Mouse (Mus musculus) retina, postnatal 1 day (tissue): ENCODE measurements at regions not wholly inside any gene's neighbourhood (a gene's known extent, or its start where the extent isn't known, plus 50 kb on each side); places are given as distances from the start of the nearest gene placed in this dataset.

Experiments
- DNase-seq: peaks from one replicate; pipeline ENCODE4 v3.0.0-alpha.2; 2012

DNA sequence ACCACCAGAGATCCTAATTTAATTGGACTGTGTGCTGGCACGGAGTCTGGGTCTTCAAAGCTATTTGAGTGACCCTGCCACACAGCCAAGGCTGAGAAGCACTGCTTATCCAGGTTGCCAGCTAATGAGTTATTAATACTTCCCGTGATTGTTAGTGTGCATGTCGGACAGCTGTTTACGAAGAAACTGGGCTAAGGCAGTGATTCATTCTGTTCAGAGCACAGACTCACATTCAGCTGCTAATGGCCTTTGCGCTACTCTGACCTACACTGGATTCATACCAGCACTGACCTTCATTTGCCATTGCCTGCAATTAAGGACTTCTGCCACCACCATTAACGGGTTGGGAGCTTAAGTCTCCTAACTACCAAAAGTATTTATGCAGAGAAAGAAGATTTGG, 156.7 kb upstream of the Dppa4 start:
- peak; percentile 92 for DNase-seq

DNA sequence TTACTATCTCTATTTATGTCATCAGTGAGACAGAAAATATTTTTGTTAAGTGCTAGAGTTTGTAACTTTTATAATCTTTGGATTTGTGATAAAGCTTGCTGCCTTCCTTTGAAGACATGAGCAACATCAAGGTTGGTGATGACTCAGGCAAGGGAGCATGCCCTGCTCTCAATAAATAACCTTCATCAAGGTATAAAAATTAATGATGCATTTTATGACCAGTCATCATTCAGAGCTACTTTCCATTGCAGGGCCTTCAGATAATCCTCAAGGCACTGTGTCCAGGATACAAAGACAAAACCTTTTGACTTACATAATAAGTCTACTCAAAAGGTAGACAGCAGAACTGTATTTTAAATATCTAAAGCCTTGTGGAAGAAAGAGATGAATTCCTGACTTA, 156.2 kb upstream of the Dppa4 start:
- no peak for DNase-seq

DNA sequence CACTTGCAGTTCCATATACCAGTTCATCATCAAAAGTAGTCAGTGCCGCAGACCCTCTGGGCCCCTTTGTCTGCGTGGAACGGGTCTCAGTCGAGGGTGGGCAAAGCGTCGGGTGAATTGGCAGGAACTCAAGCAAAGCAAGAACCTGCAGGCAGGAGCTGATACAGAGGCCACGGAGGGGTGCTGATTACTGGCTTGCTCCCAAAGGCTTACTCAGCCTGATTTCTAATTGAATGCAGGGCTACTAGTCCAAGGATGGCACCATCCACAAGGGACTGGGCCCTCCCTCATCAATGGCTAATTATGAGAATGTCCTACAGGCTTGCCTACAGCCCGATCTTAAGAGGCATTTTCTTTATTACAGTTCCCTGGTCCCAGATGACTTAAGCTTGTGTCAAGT, 128.2 kb upstream of the Dppa4 start:
- peak; percentile 2 for DNase-seq

DNA sequence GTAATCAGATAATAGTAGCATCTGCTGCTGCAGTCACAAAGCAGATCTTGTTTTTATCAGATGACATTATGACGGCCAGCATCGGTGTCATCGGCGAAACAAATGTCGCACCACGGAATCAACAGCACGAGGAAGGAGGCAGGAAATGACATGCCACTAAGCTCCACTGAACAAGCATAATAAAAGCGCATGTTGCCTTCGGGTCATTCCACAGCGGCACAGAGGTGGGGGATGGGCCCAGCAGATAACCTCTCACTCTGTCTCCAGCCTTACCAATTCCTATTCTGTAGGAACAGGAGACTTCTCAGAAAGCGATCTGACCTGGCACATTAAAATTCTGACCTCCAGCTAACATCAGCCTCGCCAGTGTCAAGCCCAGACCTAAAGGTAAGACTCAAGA, 93.1 kb upstream of the Dppa4 start:
- DNase-seq: peak; percentile 63

DNA sequence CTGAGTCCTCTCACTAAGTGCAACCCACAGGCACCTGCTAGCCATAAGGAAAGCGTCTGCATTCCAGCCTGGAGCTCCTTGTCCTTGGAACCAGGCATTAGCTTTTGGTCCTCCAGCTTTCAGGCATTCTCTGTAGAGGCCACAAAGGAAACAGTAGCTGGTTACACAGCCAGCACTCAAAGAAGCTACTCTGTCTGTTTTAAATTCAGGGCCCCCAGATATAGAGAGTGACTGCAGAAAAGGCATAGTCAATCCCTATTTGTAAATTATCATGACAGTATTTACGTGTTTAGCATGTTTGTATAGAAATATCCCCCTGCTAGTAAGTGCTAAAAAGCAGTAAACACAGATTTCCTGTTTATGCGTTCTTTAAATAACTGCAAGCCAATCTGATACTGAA, 91.3 kb upstream of the Dppa4 start:
- no peak for DNase-seq

DNA sequence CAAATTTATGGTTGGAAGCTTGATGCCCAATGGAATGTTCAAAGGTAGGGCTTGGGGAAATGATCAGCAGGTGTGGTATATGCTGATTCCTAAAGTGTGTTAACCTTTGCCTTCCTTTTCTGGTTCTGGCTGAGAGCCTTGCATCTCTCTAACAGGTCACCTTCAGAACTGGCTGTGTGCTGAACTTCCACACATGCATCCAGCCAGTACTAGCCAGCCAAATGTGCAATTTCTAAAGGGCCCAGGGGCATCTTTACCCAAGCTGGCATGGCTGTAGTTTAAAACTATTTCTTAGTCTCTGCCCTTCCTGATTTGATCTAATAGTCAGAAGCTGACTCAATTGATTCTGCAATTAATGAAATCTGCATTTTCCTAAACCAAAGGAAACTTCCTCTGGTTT, 68.6 kb upstream of the Dppa4 start:
- DNase-seq: no peak
